Mouse (Mus musculus) lung, embryonic 14.5 days (tissue): ENCODE measurements around the gene Ago4. TPM values are rescaled to one million over a fixed set of nuclear protein-coding genes. Genes with fewer than 3 reads are reported as not detected.

ENCODE experiments used
- ATAC-seq: fragments of 200-750 bp; cut with Nextera tagmentation; 2 replicates; pipeline ENCODE4 v1.8.0; 2017; ENCODE audit warnings: mild to moderate bottlenecking, moderate TSS enrichment, moderate library complexity; ENCODE audit not compliant: insufficient read depth
- DNase-seq: peaks from one replicate; pipeline ENCODE4 v3.0.0-alpha.2; 2015
- H3K27ac ChIP-seq: fragments of 300-500 bp; sonication (generic); 2 replicates; pipeline ENCODE4 v1.5.1; 2014; ENCODE audit warnings: low read depth, mild to moderate bottlenecking, moderate library complexity
- H3K27me3 ChIP-seq: fragments of 300-500 bp; sonication (generic); 2 replicates; pipeline ENCODE4 v1.6.1; 2014; ENCODE audit warnings: low read length, control low read depth; ENCODE audit not compliant: insufficient read depth
- H3K36me3 ChIP-seq: fragments of 300-500 bp; sonication (generic); 2 replicates; pipeline ENCODE4 v1.6.1; 2014; ENCODE audit warnings: control low read depth; ENCODE audit not compliant: insufficient read depth
- H3K4me1 ChIP-seq: fragments of 300-500 bp; sonication (generic); 2 replicates; pipeline ENCODE4 v1.6.1; 2014; ENCODE audit warnings: antibody characterized with exemption, control low read depth; ENCODE audit not compliant: insufficient read depth
- H3K4me2 ChIP-seq: fragments of 300-500 bp; sonication (generic); 2 replicates; pipeline ENCODE4 v1.6.1; 2014; ENCODE audit warnings: mild to moderate bottlenecking
- H3K4me3 ChIP-seq: fragments of 300-500 bp; sonication (generic); 2 replicates; pipeline ENCODE4 v1.5.1; 2014; ENCODE audit warnings: low read depth, low read length
- H3K9ac ChIP-seq: fragments of 300-500 bp; sonication (generic); 2 replicates; pipeline ENCODE4 v1.6.1; 2014
- H3K9me3 ChIP-seq: fragments of 300-500 bp; sonication (generic); 2 replicates; pipeline ENCODE4 v1.6.1; 2016; ENCODE audit warnings: low read depth, low read length, control low read depth
- CTCF ChIP-seq: IDR thresholded peaks from 2 replicates; pipeline ENCODE4 v1.5.1; 2016; ENCODE audit warnings: antibody characterized with exemption, low read depth
- WGBS: fragments of 180-500 bp; shearing (Covaris S2); extraction: QIAGEN DNeasy Blood & Tissue Kit; methylation state at CpG from one replicate; pipeline ENCODE4 v1.1.7; 2014; 5-methylcytosine and 5-hydroxymethylcytosine counted together
- polyA plus RNA-seq: library from polyadenylated mRNA; unstranded; fragments of >200 nt; fragmentation: Nextera tagmentation; extraction: Ambion mirVana; gene quantifications from 2 replicates; pipeline ENCODE4 v1.2.1, GENCODE M21; 2014

Gene Ago4
- polyA plus RNA-seq, 1 experiment from 2014 or later, result 3.5 TPM

GRCm38 (mm10) chr4:126556809-126557711 is 23.8 kb upstream of the Ago4 start, which contains the start of gene Clspn:
Gene Clspn, plus strand, starts transcription at chr4:126556935.
- peak; percentile 96 for DNase-seq
- H3K9me3 ChIP-seq, result no peaks in the 10 kb centered on the region
- H3K27me3 ChIP-seq, result no peaks in the 10 kb centered on the region
- peak within 1 kb of the TSS; percentile 83 for H3K4me3 ChIP-seq
- peaks cover 18% of the 10 kb centered on the region for H3K36me3 ChIP-seq
- peak within 1 kb of the TSS; percentile 79 for H3K9ac ChIP-seq
- peak within 1 kb of the TSS; percentile 77 for H3K27ac ChIP-seq
- H3K4me1 ChIP-seq, result no peaks in the 10 kb centered on the region
- ATAC-seq, result peak; percentile 99
- no peak for TF ChIP-seq CTCF
- peak within 1 kb of the TSS; percentile 76 for H3K4me2 ChIP-seq
- under 1% methylated on average over 54 of the region's 54 CpGs for WGBS

GRCm38 (mm10) chr4:126554462-126554861 is 21.2 kb upstream of the Ago4 start:
- Histone ChIP-seq H3K36me3 (0 out of 2 replicates have a peak, but pooled peaks cover 4% of the 10 kb centered on the region), H3K27ac (no peak overlapping the region), H3K4me2 (no peak overlapping the region), H3K4me3 (no peak overlapping the region), H3K9ac (no peak overlapping the region), H3K27me3 (no peaks in the 10 kb centered on the region), H3K4me1 (no peaks in the 10 kb centered on the region), H3K9me3 (no peaks in the 10 kb centered on the region)
- WGBS, result 33% methylated on average over 3 of the region's 3 CpGs
- ATAC-seq, result no peak
- DNase-seq, result peak; percentile 86
- peak; percentile 68 for TF ChIP-seq CTCF

- H3K4me2 ChIP-seq, result no peak overlapping the region
- no peak overlapping the region for H3K9ac ChIP-seq
- DNase-seq, result no peak
- no peaks in the 10 kb centered on the region for H3K36me3 ChIP-seq
- H3K4me3 ChIP-seq, result no peak overlapping the region
- H3K27me3 ChIP-seq, result no peaks in the 10 kb centered on the region
- H3K9me3 ChIP-seq, result no peaks in the 10 kb centered on the region
- WGBS, result 92% methylated on average over 1 of the region's 1 CpGs
- no peaks in the 10 kb centered on the region for H3K4me1 ChIP-seq
- H3K27ac ChIP-seq, result no peak overlapping the region
- no peak for TF ChIP-seq CTCF
- ATAC-seq, result no peak
These were observed 20.4 kb upstream of the Ago4 start for GRCm38 (mm10) chr4:126553685-126554084.

- no peak for TF ChIP-seq CTCF
- no peaks in the 10 kb centered on the region for H3K9me3 ChIP-seq
- H3K27ac ChIP-seq, result no peak overlapping the region
- H3K9ac ChIP-seq, result no peak overlapping the region
- DNase-seq (no peak), ATAC-seq (no peak)
- no peaks in the 10 kb centered on the region for H3K4me1 ChIP-seq
- no peaks in the 10 kb centered on the region for H3K36me3 ChIP-seq
- no peak overlapping the region for H3K4me3 ChIP-seq
- no peaks in the 10 kb centered on the region for H3K27me3 ChIP-seq
- 51% methylated on average over 8 of the region's 8 CpGs for whole genome bisulfite sequencing
- no peak overlapping the region for H3K4me2 ChIP-seq
These were observed 19.8 kb upstream of the Ago4 start for GRCm38 (mm10) chr4:126553105-126553504.

- H3K4me2 ChIP-seq, result no peak overlapping the region
- no peak for DNase-seq
- no peaks in the 10 kb centered on the region for H3K9me3 ChIP-seq
- no peak for TF ChIP-seq CTCF
- no peak for ATAC-seq
- no peaks in the 10 kb centered on the region for H3K27me3 ChIP-seq
- 56% methylated on average over 7 of the region's 7 CpGs for WGBS
- H3K4me3 ChIP-seq, result no peak overlapping the region
- no peaks in the 10 kb centered on the region for H3K36me3 ChIP-seq
- H3K27ac ChIP-seq, result no peak overlapping the region
- no peak overlapping the region for H3K9ac ChIP-seq
- no peaks in the 10 kb centered on the region for H3K4me1 ChIP-seq
These were observed 18.9 kb upstream of the Ago4 start for GRCm38 (mm10) chr4:126552136-126552535.

GRCm38 (mm10) chr4:126546183-126546582 is 12.9 kb upstream of the Ago4 start:
- no peak for TF ChIP-seq CTCF
- Histone ChIP-seq H3K27me3 (no peaks in the 10 kb centered on the region), H3K36me3 (no peaks in the 10 kb centered on the region), H3K4me3 (no peak overlapping the region), H3K4me2 (no peak overlapping the region), H3K9me3 (no peaks in the 10 kb centered on the region), H3K9ac (no peak overlapping the region), H3K4me1 (no peaks in the 10 kb centered on the region), H3K27ac (no peak overlapping the region)
- WGBS, result 75% methylated on average over 2 of the region's 2 CpGs
- ATAC-seq, result no peak
- no peak for DNase-seq

- Histone ChIP-seq H3K9ac (no peak overlapping the region), H3K27ac (no peak overlapping the region), H3K36me3 (no peaks in the 10 kb centered on the region), H3K4me2 (no peak overlapping the region), H3K4me1 (no peaks in the 10 kb centered on the region), H3K27me3 (no peaks in the 10 kb centered on the region), H3K4me3 (no peak overlapping the region), H3K9me3 (no peaks in the 10 kb centered on the region)
- WGBS, result 65% methylated on average over 7 of the region's 7 CpGs
- DNase-seq, result no peak
- TF ChIP-seq CTCF, result no peak
- ATAC-seq, result no peak
These were observed 12.4 kb upstream of the Ago4 start for GRCm38 (mm10) chr4:126545703-126546102.
